Mouse (Mus musculus): ENCODE data around the gene Osbp2. TPM values are rescaled to one million over a fixed set of nuclear protein-coding genes. Genes with fewer than 3 reads are reported as not detected.

Osbp2 gene
- polyA plus RNA-seq, 1 experiment from 2014 or later: not detected

GRCm38 (mm10) chr11:3817986-3818758, 45.5 kb downstream of the Osbp2 start:
- Histone ChIP-seq H3K4me3 (ENCODE audit: low read depth, low read length) (no peak overlapping the region), H3K27me3 (ENCODE audit: insufficient read depth, low read length) (no peaks in the 10 kb centered on the region), H3K36me3 (replicated peaks; ENCODE audit: insufficient read depth, low read length) (no peaks in the 10 kb centered on the region), H3K4me1 (ENCODE audit: insufficient read depth) (no peaks in the 10 kb centered on the region), H3K4me2 (ENCODE audit: low read depth, low read length) (no peak overlapping the region), H3K9me3 (ENCODE audit: low read length) (no peaks in the 10 kb centered on the region), H3K9ac (replicated peaks) (no peak overlapping the region), H3K27ac (ENCODE audit: low read depth) (no peak overlapping the region)
- WGBS (ENCODE audit: insufficient replicate concordance): 33% methylated on average over 4 of the region's 4 CpGs
- TF ChIP-seq EP300 (IDR thresholded peaks at IDR 0.05; ENCODE audit: low read depth): no peak
- TF ChIP-seq CTCF (IDR thresholded peaks at IDR 0.05; ENCODE audit: low read depth): no peak
- DNase-seq (no peak), ATAC-seq (no peak)

DNA sequence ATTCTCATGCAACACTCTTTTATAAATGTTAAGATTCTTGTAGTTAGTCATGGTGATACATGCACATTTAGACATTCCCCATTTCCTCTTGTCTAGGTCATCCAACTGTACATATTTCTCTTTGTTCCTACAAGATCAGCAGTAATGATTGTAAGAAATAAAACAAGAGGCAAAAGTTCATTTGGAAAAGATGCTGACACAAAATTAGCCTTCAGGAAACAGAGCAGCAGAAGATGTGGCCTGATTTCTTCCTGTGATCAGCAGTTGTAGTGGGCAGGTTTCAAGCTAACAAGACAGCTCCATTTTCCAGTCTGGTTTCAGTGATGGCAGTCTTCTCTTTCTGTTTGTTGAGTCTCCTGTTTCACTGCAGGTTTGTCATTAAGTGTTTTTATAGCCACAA, 47.8 kb downstream of the Osbp2 start:
- DNase-seq (no peak), ATAC-seq (no peak)
- Histone ChIP-seq H3K4me1 (ENCODE audit: insufficient read depth) (no peaks in the 10 kb centered on the region), H3K36me3 (replicated peaks; ENCODE audit: insufficient read depth, low read length) (no peaks in the 10 kb centered on the region), H3K27ac (ENCODE audit: low read depth) (no peak overlapping the region), H3K9me3 (ENCODE audit: low read length) (no peaks in the 10 kb centered on the region), H3K4me3 (ENCODE audit: low read depth, low read length) (no peak overlapping the region), H3K9ac (replicated peaks) (no peak overlapping the region), H3K4me2 (ENCODE audit: low read depth, low read length) (no peak overlapping the region), H3K27me3 (ENCODE audit: insufficient read depth, low read length) (no peaks in the 10 kb centered on the region)
- TF ChIP-seq EP300 (IDR thresholded peaks at IDR 0.05; ENCODE audit: low read depth) (no peak), CTCF (IDR thresholded peaks at IDR 0.05; ENCODE audit: low read depth) (no peak)

GRCm38 (mm10) chr11:3813340-3813739, 50.4 kb downstream of the Osbp2 start:
- no peak for ATAC-seq
- Histone ChIP-seq H3K27ac (ENCODE audit: low read depth) (no peak overlapping the region), H3K4me3 (ENCODE audit: low read depth, low read length) (no peak overlapping the region)

DNA sequence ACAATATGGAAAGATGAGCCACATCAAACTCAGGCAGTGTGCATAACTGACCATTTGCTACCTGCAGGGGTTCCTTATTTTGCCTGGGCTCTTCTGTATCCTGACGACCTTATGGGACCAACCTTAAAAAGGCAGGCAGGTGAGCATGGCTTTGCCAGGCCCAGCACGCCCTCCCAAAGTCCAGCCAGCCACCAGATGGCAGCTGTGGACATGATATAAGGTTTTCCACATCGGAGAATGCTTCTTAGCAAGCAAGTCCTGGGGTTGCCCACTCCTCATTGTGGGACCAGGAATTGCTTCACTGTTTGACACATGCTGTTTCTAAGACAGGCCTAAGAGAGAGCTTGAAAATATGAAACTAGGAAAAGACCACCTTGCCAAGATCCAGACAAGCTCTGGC, 55.5 kb downstream of the Osbp2 start:
- TF ChIP-seq CTCF (IDR thresholded peaks at IDR 0.05; ENCODE audit: low read depth) (peak; percentile 46), EP300 (IDR thresholded peaks at IDR 0.05; ENCODE audit: low read depth) (no peak)
- Histone ChIP-seq H3K4me1 (ENCODE audit: insufficient read depth) (no peaks in the 10 kb centered on the region), H3K9ac (replicated peaks) (no peak overlapping the region), H3K9me3 (ENCODE audit: low read length) (no peaks in the 10 kb centered on the region), H3K27ac (ENCODE audit: low read depth) (no peak overlapping the region), H3K27me3 (ENCODE audit: insufficient read depth, low read length) (no peaks in the 10 kb centered on the region), H3K4me2 (ENCODE audit: low read depth, low read length) (no peak overlapping the region), H3K4me3 (ENCODE audit: low read depth, low read length) (no peak overlapping the region), H3K36me3 (replicated peaks; ENCODE audit: insufficient read depth, low read length) (no peaks in the 10 kb centered on the region)
- no peak for ATAC-seq
- 24% methylated on average over 3 of the region's 3 CpGs for WGBS (ENCODE audit: insufficient replicate concordance)
- no peak for DNase-seq

More at GRCm38 (mm10) chr11:3813340-3813739, 50.4 kb downstream of the Osbp2 start:
- Histone ChIP-seq H3K4me1 (ENCODE audit: insufficient read depth) (no peaks in the 10 kb centered on the region), H3K4me2 (ENCODE audit: low read depth, low read length) (no peak overlapping the region), H3K27me3 (ENCODE audit: insufficient read depth, low read length) (no peaks in the 10 kb centered on the region), H3K9ac (replicated peaks) (no peak overlapping the region), H3K9me3 (ENCODE audit: low read length) (no peaks in the 10 kb centered on the region), H3K36me3 (replicated peaks; ENCODE audit: insufficient read depth, low read length) (no peaks in the 10 kb centered on the region)
- TF ChIP-seq CTCF (IDR thresholded peaks at IDR 0.05; ENCODE audit: low read depth) (no peak), EP300 (IDR thresholded peaks at IDR 0.05; ENCODE audit: low read depth) (no peak)
- no peak for DNase-seq

DNA sequence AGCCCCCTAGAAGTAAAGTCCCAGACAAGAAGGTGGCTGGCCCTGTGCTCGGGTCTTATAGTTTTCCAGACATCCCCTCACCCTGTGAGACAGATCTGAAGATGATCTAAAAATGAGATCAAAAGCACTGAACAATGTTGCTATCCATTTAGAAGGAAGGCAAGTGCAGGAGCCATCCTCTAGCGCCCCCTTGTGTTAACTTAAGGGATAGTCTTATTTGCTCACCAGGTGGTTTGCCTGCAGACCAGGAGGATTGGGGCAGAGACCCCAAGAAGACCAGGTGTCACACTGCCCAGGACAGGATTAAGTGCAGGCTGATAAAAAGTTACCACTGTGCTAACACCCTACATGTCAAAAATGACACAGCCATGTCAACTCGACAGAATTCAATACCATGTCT, 58.3 kb downstream of the Osbp2 start:
- no peak overlapping the region for H3K4me3 ChIP-seq (ENCODE audit: low read depth, low read length)
- H3K4me1 ChIP-seq (ENCODE audit: insufficient read depth): no peaks in the 10 kb centered on the region
- ATAC-seq (no peak), DNase-seq (no peak)
- no peaks in the 10 kb centered on the region for H3K9me3 ChIP-seq (ENCODE audit: low read length)
- H3K4me2 ChIP-seq (ENCODE audit: low read depth, low read length): no peak overlapping the region
- no peak overlapping the region for H3K9ac ChIP-seq (replicated peaks)
- 26% methylated on average over 3 of the region's 3 CpGs for WGBS (ENCODE audit: insufficient replicate concordance)
- no peak overlapping the region for H3K27ac ChIP-seq (ENCODE audit: low read depth)
- no peaks in the 10 kb centered on the region for H3K36me3 ChIP-seq (replicated peaks; ENCODE audit: insufficient read depth, low read length)
- TF ChIP-seq EP300 (IDR thresholded peaks at IDR 0.05; ENCODE audit: low read depth) (no peak), CTCF (IDR thresholded peaks at IDR 0.05; ENCODE audit: low read depth) (peak; percentile 72)
- no peaks in the 10 kb centered on the region for H3K27me3 ChIP-seq (ENCODE audit: insufficient read depth, low read length)

DNA sequence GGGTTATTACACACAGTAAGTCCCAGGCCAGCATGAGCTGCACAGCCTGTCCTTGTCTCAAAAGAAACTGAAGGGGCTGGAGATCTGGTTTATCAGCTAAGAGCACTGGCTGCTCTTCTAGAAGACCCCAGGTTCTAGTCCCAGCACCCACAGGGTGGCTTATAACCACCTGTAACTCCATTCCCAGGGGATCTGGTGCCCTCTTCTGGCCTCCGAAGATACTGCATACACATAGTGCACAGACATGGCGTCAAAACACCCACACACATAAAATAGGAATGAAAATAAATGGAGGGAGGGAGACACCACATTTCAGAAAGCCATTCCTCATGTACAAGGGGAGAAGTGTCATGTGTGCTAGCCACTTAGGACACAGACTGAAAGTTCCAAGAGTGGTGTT, 59.1 kb downstream of the Osbp2 start:
- WGBS (ENCODE audit: insufficient replicate concordance): 83% methylated on average over 2 of the region's 2 CpGs
- Histone ChIP-seq H3K27me3 (ENCODE audit: insufficient read depth, low read length) (no peaks in the 10 kb centered on the region), H3K4me3 (ENCODE audit: low read depth, low read length) (no peak overlapping the region), H3K9me3 (ENCODE audit: low read length) (no peaks in the 10 kb centered on the region), H3K4me2 (ENCODE audit: low read depth, low read length) (no peak overlapping the region), H3K9ac (replicated peaks) (no peak overlapping the region), H3K36me3 (replicated peaks; ENCODE audit: insufficient read depth, low read length) (no peaks in the 10 kb centered on the region), H3K27ac (ENCODE audit: low read depth) (no peak overlapping the region), H3K4me1 (ENCODE audit: insufficient read depth) (no peaks in the 10 kb centered on the region)
- ATAC-seq (no peak), DNase-seq (no peak)
- no peak for TF ChIP-seq EP300 (IDR thresholded peaks at IDR 0.05; ENCODE audit: low read depth)
- TF ChIP-seq CTCF (IDR thresholded peaks at IDR 0.05; ENCODE audit: low read depth): peak; percentile 30

Measured in liver, postnatal 0 days (tissue).